Mouse (Mus musculus) embryonic facial prominence, embryonic 10.5 days (tissue): ENCODE results near the gene Uvrag. TPM values are rescaled to one million over a fixed set of nuclear protein-coding genes. Genes with fewer than 3 reads are reported as not detected.

ENCODE experiments used
- DNase-seq: peaks from one replicate; pipeline ENCODE4 v3.0.0-alpha.2; 2017; ENCODE audit warnings: low spot score
- H3K27ac ChIP-seq: fragments of 300-500 bp; sonication (generic); replicated peaks from 2 replicates; pipeline ENCODE4 v1.5.1; 2016; ENCODE audit warnings: mild to moderate bottlenecking
- H3K27me3 ChIP-seq: fragments of 300-500 bp; sonication (generic); replicated peaks from 2 replicates; pipeline ENCODE4 v1.6.1; 2016; ENCODE audit warnings: low read depth, mild to moderate bottlenecking; ENCODE audit not compliant: poor library complexity, severe bottlenecking
- H3K36me3 ChIP-seq: fragments of 300-500 bp; sonication (generic); replicated peaks from 2 replicates; pipeline ENCODE4 v1.6.1; 2016; ENCODE audit warnings: mild to moderate bottlenecking, moderate library complexity
- H3K4me1 ChIP-seq: fragments of 300-500 bp; sonication (generic); 2 replicates; pipeline ENCODE4 v1.6.1; 2016
- H3K4me3 ChIP-seq: fragments of 300-500 bp; sonication (generic); 2 replicates; pipeline ENCODE4 v1.5.1; 2016; ENCODE audit warnings: mild to moderate bottlenecking, moderate library complexity
- H3K9me3 ChIP-seq: fragments of 300-500 bp; sonication (generic); 2 replicates; pipeline ENCODE4 v1.6.1; 2016; ENCODE audit warnings: mild to moderate bottlenecking
- WGBS: fragments of 180-500 bp; shearing (Covaris S2); methylation state at CpG from one replicate; pipeline ENCODE4 v1.1.7; 2016; 5-methylcytosine and 5-hydroxymethylcytosine counted together
- polyA plus RNA-seq: library from polyadenylated mRNA; unstranded; fragments of >200 nt; fragmentation: Nextera tagmentation; extraction: Ambion mirVana; gene quantifications from 2 replicates; pipeline ENCODE4 v1.2.1, GENCODE M21; 2016

Gene Uvrag
- polyA plus RNA-seq, 1 experiment from 2014 or later, result 11.0 TPM

DNA sequence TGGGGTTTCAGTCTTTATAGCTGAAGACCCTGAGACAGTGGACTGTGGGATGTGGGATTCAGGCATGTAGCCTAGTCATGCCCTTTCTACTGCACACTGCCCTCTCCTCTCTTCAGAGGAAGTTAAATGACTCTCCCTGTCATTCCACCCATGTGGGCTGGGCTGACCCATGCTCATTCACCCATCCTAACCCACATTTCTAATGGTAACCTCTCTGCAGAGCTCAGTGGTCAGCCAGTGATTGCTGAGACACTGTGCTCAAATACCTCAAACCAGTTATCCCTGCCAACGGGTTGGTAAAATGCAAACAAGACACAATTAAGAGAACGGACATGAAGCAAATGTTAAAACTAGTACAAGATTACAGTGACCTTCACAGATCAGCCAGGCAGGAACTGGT is 39.9 kb downstream of the Uvrag start:
- Histone ChIP-seq H3K9me3 (no peaks in the 10 kb centered on the region), H3K4me3 (no peak overlapping the region), H3K36me3 (peaks cover 24% of the 10 kb centered on the region), H3K27ac (no peak overlapping the region), H3K4me1 (peaks cover 32% of the 10 kb centered on the region), H3K27me3 (no peaks in the 10 kb centered on the region)
- no peak for DNase-seq
- WGBS, result 57% methylated on average over 2 of the region's 2 CpGs

DNA sequence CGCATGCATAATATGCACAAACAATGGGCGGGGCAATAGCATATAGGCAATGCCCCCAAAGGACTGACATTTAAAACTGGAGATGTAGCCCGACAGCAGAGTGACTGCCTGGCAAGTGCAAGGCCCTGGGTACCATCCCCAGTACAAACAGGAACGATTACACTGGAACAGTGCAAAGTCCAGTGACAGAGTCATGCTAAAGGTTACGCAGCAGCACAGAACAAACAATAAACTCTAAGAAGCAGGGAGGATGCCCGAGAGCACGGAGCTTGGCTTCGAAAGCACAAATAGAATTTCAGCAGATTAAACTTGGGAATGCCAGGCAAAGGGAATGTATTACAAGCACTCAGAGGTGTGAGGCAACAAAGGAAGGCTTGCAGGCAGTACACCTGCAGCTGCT is 40.4 kb downstream of the Uvrag start:
- no peak for DNase-seq
- H3K27ac ChIP-seq, result no peak overlapping the region
- H3K9me3 ChIP-seq, result no peaks in the 10 kb centered on the region
- H3K27me3 ChIP-seq, result no peaks in the 10 kb centered on the region
- 82% methylated on average over 8 of the region's 8 CpGs for WGBS
- H3K4me1 ChIP-seq, result peaks cover 32% of the 10 kb centered on the region
- no peak overlapping the region for H3K4me3 ChIP-seq
- H3K36me3 ChIP-seq, result peaks cover 24% of the 10 kb centered on the region

DNA sequence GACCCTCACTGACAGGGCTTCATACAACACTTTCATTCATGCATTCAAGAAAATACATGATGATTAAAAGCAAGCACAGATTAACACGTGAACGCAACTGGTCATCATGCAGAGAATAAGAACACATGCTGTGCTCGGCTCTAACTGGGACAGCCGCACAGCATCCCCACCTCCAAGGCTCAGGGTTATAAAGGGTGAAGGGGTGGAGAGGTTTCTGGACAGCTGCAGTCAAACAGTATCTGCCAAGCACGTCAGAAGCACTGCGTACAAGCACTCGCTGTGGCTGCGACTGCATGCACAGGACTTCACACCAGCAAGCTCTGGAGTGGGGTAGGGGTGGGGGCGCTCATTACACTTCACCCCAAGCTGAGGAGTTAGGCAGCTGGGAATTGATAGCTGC is 40.9 kb downstream of the Uvrag start:
- no peak for DNase-seq
- Histone ChIP-seq H3K27ac (no peak overlapping the region), H3K9me3 (no peaks in the 10 kb centered on the region), H3K4me3 (no peak overlapping the region), H3K36me3 (peaks cover 24% of the 10 kb centered on the region), H3K27me3 (no peaks in the 10 kb centered on the region), H3K4me1 (peaks cover 32% of the 10 kb centered on the region)
- 76% methylated on average over 9 of the region's 9 CpGs for WGBS

DNA sequence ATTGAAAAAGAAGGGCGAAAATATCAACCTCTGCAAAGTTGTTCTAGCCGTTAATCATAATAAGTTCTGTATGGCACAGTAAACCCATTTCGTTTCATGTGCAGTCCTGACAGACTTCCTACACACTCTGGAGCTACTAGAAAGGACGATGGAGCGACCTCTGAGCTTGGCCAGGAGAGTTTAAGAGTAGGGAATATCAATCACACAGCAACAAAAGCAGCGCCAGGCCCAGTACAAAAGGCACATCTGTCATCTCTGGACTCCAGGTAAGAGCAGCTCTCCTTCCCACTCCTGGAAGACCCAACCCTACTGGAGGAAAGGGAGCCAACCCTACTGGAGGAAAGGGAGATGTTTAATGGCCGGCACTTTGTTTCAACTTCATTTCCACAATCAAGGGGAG is 43.2 kb downstream of the Uvrag start:
- H3K27ac ChIP-seq, result no peak overlapping the region
- H3K4me1 ChIP-seq, result peaks cover 29% of the 10 kb centered on the region
- no peaks in the 10 kb centered on the region for H3K9me3 ChIP-seq
- no peak for DNase-seq
- H3K4me3 ChIP-seq, result no peak overlapping the region
- peaks cover 30% of the 10 kb centered on the region for H3K36me3 ChIP-seq
- 86% methylated on average over 7 of the region's 7 CpGs for WGBS
- H3K27me3 ChIP-seq, result no peaks in the 10 kb centered on the region

DNA sequence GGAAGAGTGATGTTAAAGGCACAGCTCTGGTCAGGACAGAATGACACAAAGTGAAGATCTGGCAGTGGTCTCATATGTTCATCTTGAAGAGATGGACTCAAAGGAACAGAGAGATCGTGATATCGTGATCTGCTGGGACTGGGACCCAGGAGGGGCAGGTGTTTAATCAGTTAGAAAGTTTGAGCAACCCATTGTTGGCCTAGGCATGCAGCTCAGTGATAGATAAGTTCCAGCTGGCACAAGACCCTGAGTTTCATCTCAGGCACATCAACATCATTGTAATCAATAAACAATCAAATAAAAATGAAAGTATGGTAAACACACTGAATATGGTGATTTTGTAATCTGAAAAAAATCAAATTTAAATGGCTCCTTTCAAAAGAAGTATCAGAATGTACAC is 43.8 kb downstream of the Uvrag start:
- Histone ChIP-seq H3K27ac (no peak overlapping the region), H3K4me3 (no peak overlapping the region), H3K27me3 (no peaks in the 10 kb centered on the region), H3K9me3 (no peaks in the 10 kb centered on the region), H3K36me3 (peaks cover 30% of the 10 kb centered on the region), H3K4me1 (peaks cover 23% of the 10 kb centered on the region)
- no peak for DNase-seq
- 90% methylated on average over 2 of the region's 2 CpGs for WGBS

DNA sequence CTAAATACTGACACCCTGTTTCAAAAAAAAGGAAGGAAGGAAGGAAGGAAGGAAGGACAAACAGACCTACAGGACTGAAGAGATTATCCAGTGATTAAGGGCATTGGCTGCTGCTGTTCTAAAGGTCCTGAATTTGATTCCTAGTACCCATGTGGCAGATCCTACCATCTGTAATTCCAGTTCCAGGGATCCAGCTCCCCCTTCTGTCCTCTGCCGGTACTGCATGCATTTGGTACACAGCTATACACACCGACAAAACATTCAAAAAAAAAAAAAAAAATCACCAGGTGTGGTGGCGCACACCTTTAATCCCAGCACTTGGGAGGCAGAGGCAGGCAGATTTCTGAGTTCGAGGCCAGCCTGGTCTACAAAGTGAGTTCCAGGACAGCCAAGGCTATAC is 45.8 kb downstream of the Uvrag start:
- Histone ChIP-seq H3K36me3 (peaks cover 30% of the 10 kb centered on the region), H3K27me3 (no peaks in the 10 kb centered on the region), H3K27ac (no peak overlapping the region), H3K4me3 (no peak overlapping the region), H3K9me3 (no peaks in the 10 kb centered on the region), H3K4me1 (peaks cover 4% of the 10 kb centered on the region)
- DNase-seq, result peak; percentile 50
- 74% methylated on average over 4 of the region's 4 CpGs for WGBS

DNA sequence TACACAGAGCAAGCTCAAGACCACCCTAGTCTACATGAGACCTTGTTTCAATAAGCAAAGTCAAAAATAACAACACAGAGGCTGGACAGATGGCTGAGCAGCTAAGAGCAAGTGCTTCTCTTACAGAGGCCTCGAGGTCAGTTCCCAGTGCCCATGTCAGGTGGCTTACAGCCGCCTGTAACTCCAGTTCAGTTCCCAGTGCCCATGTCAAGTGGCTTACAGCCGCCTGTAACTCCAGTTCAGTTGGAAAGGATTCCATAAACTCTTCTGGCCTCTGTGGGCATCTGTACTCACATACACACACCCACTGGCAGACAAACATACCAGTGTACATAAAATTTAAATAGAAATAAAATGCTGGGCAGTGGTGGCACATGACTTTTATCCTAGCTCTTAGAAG is 46.6 kb downstream of the Uvrag start:
- DNase-seq, result no peak
- no peak overlapping the region for H3K4me3 ChIP-seq
- H3K9me3 ChIP-seq, result no peaks in the 10 kb centered on the region
- no peaks in the 10 kb centered on the region for H3K4me1 ChIP-seq
- 91% methylated on average over 3 of the region's 3 CpGs for WGBS
- no peaks in the 10 kb centered on the region for H3K27me3 ChIP-seq
- no peak overlapping the region for H3K27ac ChIP-seq
- H3K36me3 ChIP-seq, result peaks cover 30% of the 10 kb centered on the region

DNA sequence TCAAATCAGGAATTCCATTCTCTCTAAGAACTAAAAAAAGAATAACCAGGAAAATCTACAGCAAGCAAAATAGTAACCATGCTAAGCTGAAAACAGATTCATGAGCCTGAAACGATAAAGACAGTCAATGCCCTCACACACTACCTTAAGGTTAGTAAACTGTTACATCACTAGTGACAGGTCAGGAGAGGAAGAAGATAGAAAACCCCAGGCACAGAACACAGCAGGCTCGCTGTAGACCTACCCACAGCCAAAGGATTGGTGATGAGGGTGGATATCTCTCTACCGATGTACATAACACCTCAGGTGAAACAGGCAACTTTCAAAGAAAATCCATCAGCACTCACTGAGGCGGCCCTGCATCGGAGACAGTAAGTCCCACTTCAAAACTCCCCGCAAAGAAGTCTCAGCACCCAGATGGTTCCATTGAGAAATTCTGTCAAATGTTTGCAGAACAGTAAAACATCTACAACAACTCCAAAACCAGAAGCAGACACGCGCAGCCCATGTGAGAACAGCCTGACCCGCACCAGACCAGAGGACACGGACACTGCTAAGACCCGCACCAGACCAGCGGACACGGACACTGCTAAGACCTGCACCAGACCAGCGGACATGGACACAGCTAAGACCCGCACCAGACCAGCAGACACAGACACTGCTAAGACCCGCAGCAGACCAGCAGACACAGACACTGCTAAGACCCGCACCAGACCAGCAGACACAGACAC is 48.9 kb downstream of the Uvrag start:
- peaks cover 16% of the 10 kb centered on the region; the same call in 1 of the 2 replicates for H3K36me3 ChIP-seq
- H3K27me3 ChIP-seq, result no peaks in the 10 kb centered on the region
- H3K27ac ChIP-seq, result no peak overlapping the region
- 88% methylated on average over 17 of the region's 17 CpGs for WGBS
- DNase-seq, result no peak
- H3K4me3 ChIP-seq, result no peak overlapping the region
- no peaks in the 10 kb centered on the region for H3K9me3 ChIP-seq
- peaks cover 8% of the 10 kb centered on the region for H3K4me1 ChIP-seq

DNA sequence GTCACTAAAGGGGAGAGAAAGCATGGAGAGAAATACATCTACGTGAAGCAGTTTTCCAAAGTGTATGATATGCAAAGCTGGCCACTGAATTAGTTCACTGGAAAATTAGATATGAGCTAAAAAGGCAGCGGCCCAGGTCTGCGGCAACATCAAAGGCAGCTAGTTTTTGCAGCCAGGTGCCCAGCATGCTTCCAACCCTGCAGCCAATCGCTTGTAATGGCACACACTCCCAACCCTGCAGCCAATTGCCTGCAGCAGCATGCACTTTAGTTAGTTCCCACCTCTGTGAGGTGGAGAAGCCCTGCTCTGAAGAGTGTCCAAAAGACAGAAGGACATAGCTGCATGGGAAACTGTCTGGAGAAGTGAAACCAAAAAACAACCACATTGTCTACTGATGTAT is 51.2 kb downstream of the Uvrag start:
- no peaks in the 10 kb centered on the region for H3K27me3 ChIP-seq
- no peaks in the 10 kb centered on the region for H3K9me3 ChIP-seq
- H3K36me3 ChIP-seq, result peaks cover 15% of the 10 kb centered on the region
- WGBS, result 89% methylated on average over 4 of the region's 4 CpGs
- DNase-seq, result no peak
- no peak overlapping the region for H3K4me3 ChIP-seq
- H3K4me1 ChIP-seq, result peaks cover 16% of the 10 kb centered on the region
- H3K27ac ChIP-seq, result no peak overlapping the region

DNA sequence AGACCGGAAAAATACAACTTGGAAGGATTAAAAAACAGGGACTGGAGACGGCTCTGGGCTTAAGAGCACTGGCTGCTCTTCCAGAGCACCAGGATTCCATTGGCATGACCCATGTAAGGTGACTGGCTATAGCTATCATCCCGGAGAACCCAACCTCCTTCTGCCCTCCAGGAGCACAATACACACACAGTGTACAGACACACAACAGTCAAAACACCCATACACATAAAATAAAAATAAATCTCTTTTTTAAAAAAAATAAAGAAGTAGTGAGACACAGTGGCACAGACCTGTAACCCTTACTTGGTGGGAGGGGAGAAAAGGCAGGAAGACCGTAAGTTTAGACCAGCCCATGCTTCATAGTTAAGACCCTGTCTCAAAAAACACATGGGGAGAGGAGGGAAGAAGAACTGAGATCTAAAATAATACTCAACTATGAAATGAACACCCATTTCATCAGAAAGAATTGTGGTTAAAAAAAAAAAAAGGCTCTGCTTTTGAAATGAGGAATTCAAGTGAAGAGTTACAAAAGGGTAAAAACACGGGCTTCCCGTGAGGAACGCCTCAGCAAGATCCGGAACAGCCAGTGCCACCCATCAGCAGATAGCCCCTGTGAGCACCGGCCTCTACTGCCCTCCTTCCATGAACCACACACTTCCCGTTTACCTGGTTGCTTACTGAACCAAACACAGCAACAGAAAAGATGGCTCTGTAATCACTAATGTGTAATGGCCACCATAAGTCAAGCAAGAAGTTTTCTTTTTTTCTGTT is 52.2 kb downstream of the Uvrag start:
- Histone ChIP-seq H3K27ac (no peak overlapping the region), H3K36me3 (peaks cover 9% of the 10 kb centered on the region; the same call in 1 of the 2 replicates), H3K4me3 (no peak overlapping the region), H3K4me1 (peaks cover 16% of the 10 kb centered on the region), H3K27me3 (no peaks in the 10 kb centered on the region), H3K9me3 (no peaks in the 10 kb centered on the region)
- no peak for DNase-seq
- WGBS, result 88% methylated on average over 10 of the region's 10 CpGs

DNA sequence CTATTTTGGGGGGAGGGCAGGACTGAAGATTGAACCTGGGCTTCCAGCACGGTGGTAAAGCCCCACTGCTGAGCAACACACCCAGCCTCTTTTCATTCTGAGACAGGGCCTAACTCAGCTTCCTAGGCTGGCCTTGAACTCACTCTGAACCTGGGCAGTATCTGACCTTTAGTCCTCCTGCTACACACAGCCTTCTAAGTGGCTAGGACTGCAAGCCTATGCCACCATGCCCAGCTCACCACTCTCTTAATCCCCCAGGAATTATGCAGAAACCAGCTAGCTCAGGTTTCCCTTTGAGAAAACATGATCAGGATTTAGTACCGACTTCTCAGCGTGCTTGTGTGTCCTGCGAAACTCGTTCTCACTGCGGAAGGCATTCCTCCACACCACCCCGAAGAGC is 53.4 kb downstream of the Uvrag start:
- Histone ChIP-seq H3K27me3 (no peaks in the 10 kb centered on the region), H3K4me3 (no peak overlapping the region), H3K27ac (no peak overlapping the region), H3K36me3 (peaks cover 9% of the 10 kb centered on the region; the same call in 1 of the 2 replicates), H3K4me1 (peaks cover 16% of the 10 kb centered on the region), H3K9me3 (no peaks in the 10 kb centered on the region)
- WGBS, result 74% methylated on average over 7 of the region's 7 CpGs
- DNase-seq, result no peak

DNA sequence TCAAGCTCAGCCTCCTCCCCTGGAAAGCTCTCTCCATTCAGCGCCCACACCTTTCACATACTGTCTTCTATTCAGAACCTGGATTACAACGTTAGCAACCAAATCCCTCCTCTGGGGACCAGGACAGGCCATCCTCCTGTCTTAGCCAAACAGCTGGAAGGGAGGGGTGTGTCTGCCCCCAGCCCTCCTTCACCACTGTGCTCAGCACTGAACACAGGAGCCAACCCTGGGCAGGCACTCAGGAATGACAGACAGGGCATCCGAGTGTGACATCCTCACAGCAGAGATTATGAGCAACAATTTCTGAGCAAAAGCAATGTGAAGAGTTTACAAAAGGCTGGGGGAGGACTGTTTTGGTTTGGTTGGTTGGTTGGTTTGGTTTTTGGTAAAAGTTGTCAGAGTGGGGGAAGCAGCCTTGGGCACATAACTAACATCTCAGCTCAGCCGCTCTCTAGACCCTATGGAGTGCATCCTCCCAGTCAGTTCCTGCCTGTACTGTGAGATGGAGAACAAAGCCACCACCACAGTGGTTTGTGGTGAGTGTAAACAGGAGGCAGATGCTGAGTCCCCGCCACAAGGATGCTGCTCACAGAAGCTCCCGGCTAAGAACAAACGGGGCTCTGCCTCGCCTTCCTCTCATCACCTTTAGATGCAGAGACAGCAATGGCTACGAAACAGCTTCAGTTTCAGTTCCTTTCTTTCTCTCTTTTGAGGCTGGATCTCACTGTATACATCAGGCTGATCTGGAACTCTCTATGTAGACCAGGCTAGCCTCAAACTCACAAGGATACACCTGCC is 54.1 kb downstream of the Uvrag start:
- Histone ChIP-seq H3K27ac (0 out of 2 replicates have a peak overlapping the region, but pooled peaks have one; percentile 24), H3K36me3 (peaks cover 9% of the 10 kb centered on the region; the same call in 1 of the 2 replicates), H3K27me3 (no peaks in the 10 kb centered on the region), H3K4me1 (peaks cover 16% of the 10 kb centered on the region), H3K9me3 (no peaks in the 10 kb centered on the region), H3K4me3 (no peak overlapping the region)
- WGBS, result 80% methylated on average over 9 of the region's 9 CpGs
- no peak for DNase-seq
